Mouse (Mus musculus) heart, embryonic 11.5 days (tissue): ENCODE results near the gene Fam8a1. TPM values are rescaled to one million over a fixed set of nuclear protein-coding genes. Genes with fewer than 3 reads are reported as not detected.
A peak's percentile ranks its signal among the peaks of the same experiment; 100 is the strongest.

Source experiments
- ATAC-seq: fragments of 200-750 bp; cut with Nextera tagmentation; replicated peaks from 2 replicates; pipeline ENCODE4 v1.8.0; 2017; ENCODE audit warnings: moderate library complexity; ENCODE audit not compliant: insufficient number of reproducible peaks, low FRiP score, low TSS enrichment
- H3K27ac ChIP-seq: fragments of 300-500 bp; sonication (generic); 2 replicates; pipeline ENCODE4 v1.5.1; 2014; ENCODE audit warnings: mild to moderate bottlenecking, low read depth, low read length
- H3K27me3 ChIP-seq: fragments of 300-500 bp; sonication (generic); 2 replicates; pipeline ENCODE4 v1.6.1; 2014; ENCODE audit warnings: mild to moderate bottlenecking, low read length, mixed read lengths; ENCODE audit not compliant: control insufficient read depth, insufficient read depth
- H3K36me3 ChIP-seq: fragments of 300-500 bp; sonication (generic); 2 replicates; pipeline ENCODE4 v1.6.1; 2014; ENCODE audit warnings: mild to moderate bottlenecking, low read length, moderate library complexity, mixed read lengths; ENCODE audit not compliant: control insufficient read depth, insufficient read depth
- H3K4me1 ChIP-seq: fragments of 300-500 bp; sonication (generic); 2 replicates; pipeline ENCODE4 v1.6.1; 2014; ENCODE audit warnings: low read length; ENCODE audit not compliant: control insufficient read depth, insufficient read depth
- H3K4me2 ChIP-seq: fragments of 300-500 bp; sonication (generic); 2 replicates; pipeline ENCODE4 v1.6.1; 2014; ENCODE audit warnings: mild to moderate bottlenecking, moderate library complexity
- H3K4me3 ChIP-seq: fragments of 300-500 bp; sonication (generic); 2 replicates; pipeline ENCODE4 v1.5.1; 2014; ENCODE audit warnings: low read depth, low read length
- H3K9ac ChIP-seq: fragments of 300-500 bp; sonication (generic); 2 replicates; pipeline ENCODE4 v1.6.1; 2014; ENCODE audit warnings: mild to moderate bottlenecking, low read depth, low read length, moderate library complexity
- H3K9me3 ChIP-seq: fragments of 300-500 bp; sonication (generic); replicated peaks from 2 replicates; pipeline ENCODE4 v1.6.1; 2016; ENCODE audit warnings: low read length; ENCODE audit not compliant: control insufficient read depth
- WGBS: fragments of 180-500 bp; shearing (Covaris S2); extraction: QIAGEN DNeasy Blood & Tissue Kit; methylation state at CpG from one replicate; pipeline ENCODE4 v1.1.7; 2014; ENCODE audit not compliant: insufficient replicate concordance; 5-methylcytosine and 5-hydroxymethylcytosine counted together
- polyA plus RNA-seq: library from polyadenylated mRNA; unstranded; fragments of >200 nt; fragmentation: Nextera tagmentation; extraction: Ambion mirVana; gene quantifications from 2 replicates; pipeline ENCODE4 v1.2.1, GENCODE M21; 2014

Fam8a1 gene
- polyA plus RNA-seq, 1 experiment from 2014 or later, result 8.1 TPM

DNA sequence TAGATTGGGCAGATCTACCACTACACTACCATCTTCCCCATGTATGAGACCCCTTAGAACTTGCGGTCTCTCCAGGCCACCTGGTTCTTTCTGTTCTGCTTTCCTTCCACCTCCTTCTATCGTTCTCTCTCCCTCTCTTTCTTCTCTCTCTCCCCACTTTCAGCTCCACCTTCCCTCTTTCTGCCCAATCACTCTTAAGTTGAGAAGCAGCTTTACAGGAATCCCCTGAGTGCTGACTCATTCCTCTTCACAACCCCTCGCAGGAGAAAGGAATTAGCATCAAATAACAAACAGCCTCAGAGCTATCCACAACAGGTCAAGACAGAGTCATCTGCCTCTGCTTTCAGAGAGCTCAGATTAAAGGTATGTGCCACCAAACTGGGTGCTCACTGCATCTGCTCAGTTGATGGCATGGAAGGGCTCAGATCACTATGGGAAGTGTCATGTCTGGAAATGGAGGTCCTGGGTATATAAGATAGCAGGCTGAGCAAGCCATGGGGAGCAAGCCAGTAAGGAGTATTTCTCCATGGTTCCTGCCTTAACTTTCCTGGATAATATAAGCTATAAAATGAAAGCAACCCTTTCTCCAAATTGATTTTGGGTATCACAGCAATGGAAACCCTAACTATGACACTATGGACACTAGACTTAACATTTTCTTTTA lies 46.8 kb downstream of the Fam8a1 start:
- Histone ChIP-seq H3K9me3 (no peaks in the 10 kb centered on the region), H3K27me3 (no peaks in the 10 kb centered on the region), H3K4me3 (no peak overlapping the region), H3K9ac (no peak overlapping the region), H3K4me2 (no peak overlapping the region), H3K27ac (no peak overlapping the region), H3K36me3 (peaks cover 10% of the 10 kb centered on the region), H3K4me1 (no peaks in the 10 kb centered on the region; the same call in 1 of the 2 replicates)
- WGBS, result 76% methylated on average over 3 of the region's 3 CpGs
- no peak for ATAC-seq

- Histone ChIP-seq H3K4me1 (no peaks in the 10 kb centered on the region; the same call in 1 of the 2 replicates), H3K9ac (no peak overlapping the region), H3K4me2 (no peak overlapping the region), H3K36me3 (no peaks in the 10 kb centered on the region), H3K9me3 (no peaks in the 10 kb centered on the region), H3K4me3 (no peak overlapping the region), H3K27me3 (no peaks in the 10 kb centered on the region), H3K27ac (no peak overlapping the region)
- 86% methylated on average over 5 of the region's 5 CpGs for WGBS
- ATAC-seq, result no peak
Measured at GRCm38 (mm10) chr13:46718893-46719400, 49.6 kb downstream of the Fam8a1 start.

DNA sequence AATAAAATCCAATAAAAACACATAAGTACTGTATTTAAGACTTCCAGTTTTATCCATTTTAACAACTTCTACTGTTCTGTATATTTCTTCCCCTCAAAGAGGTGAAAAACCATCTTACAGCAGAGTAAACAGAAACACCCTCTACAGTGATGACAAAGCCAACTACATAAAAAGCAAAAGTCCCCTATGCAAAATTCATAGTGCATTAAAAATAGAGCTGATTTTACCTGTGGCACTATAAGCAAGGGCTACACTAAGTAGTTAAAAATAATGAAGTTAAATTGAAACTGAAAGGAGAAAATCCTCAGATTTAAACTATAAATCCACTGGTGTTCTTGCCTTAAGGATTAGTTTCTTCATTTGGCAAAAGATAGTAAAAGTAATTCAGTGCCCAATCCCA lies 51.7 kb downstream of the Fam8a1 start:
- Histone ChIP-seq H3K4me1 (peaks cover 11% of the 10 kb centered on the region), H3K9me3 (no peaks in the 10 kb centered on the region), H3K9ac (no peak overlapping the region), H3K4me2 (no peak overlapping the region), H3K27ac (no peak overlapping the region), H3K36me3 (no peaks in the 10 kb centered on the region), H3K4me3 (no peak overlapping the region), H3K27me3 (no peaks in the 10 kb centered on the region)
- no peak for ATAC-seq

DNA sequence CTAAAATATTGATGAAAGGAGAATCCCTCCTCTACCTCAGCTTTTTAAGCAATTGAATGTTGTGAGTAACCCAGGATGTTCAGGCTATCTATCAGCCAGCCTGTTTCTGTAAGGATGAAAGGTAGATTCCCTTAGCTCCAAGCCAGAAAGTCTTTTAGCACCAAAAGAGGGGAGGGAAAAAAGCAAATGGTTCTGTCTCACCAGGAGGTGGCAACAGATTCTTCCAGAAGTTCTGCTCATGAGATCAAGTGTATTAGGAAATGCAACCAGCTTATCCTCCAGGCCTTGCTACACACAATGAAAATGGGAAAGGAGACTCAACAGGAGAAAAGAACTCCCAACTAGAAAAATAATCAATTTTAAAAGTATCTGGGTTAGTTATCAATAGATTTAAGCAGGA lies 55.0 kb downstream of the Fam8a1 start:
- no peak overlapping the region for H3K27ac ChIP-seq
- H3K4me1 ChIP-seq, result peaks cover 11% of the 10 kb centered on the region; the same call in 1 of the 2 replicates
- no peak overlapping the region for H3K4me3 ChIP-seq
- no peak for ATAC-seq
- no peaks in the 10 kb centered on the region for H3K9me3 ChIP-seq
- no peaks in the 10 kb centered on the region for H3K27me3 ChIP-seq
- no peak overlapping the region for H3K9ac ChIP-seq
- H3K36me3 ChIP-seq, result no peaks in the 10 kb centered on the region
- peak overlapping the region; percentile 51 for H3K4me2 ChIP-seq

GRCm38 (mm10) chr13:46725227-46725626 lies 55.9 kb downstream of the Fam8a1 start:
- Histone ChIP-seq H3K27ac (no peak overlapping the region), H3K4me1 (peaks cover 11% of the 10 kb centered on the region; the same call in 1 of the 2 replicates), H3K36me3 (no peaks in the 10 kb centered on the region), H3K4me3 (peak overlapping the region; percentile 22), H3K9ac (no peak overlapping the region), H3K9me3 (no peaks in the 10 kb centered on the region), H3K27me3 (no peaks in the 10 kb centered on the region), H3K4me2 (peak overlapping the region; percentile 51)
- 37% methylated on average over 2 of the region's 2 CpGs for WGBS
- ATAC-seq, result no peak

- no peak for ATAC-seq
- WGBS, result under 1% methylated on average over 30 of the region's 30 CpGs
- Histone ChIP-seq H3K27ac (peak overlapping the region; percentile 97), H3K4me2 (peak overlapping the region; percentile 75), H3K4me1 (peaks cover 11% of the 10 kb centered on the region; the same call in 1 of the 2 replicates), H3K27me3 (no peaks in the 10 kb centered on the region), H3K9ac (peak overlapping the region; percentile 95), H3K4me3 (peak overlapping the region; percentile 91), H3K36me3 (no peaks in the 10 kb centered on the region), H3K9me3 (no peaks in the 10 kb centered on the region)
Measured at GRCm38 (mm10) chr13:46726288-46727037, 57.1 kb downstream of the Fam8a1 start.

- H3K9me3 ChIP-seq, result no peaks in the 10 kb centered on the region
- peak overlapping the region; percentile 91 for H3K4me3 ChIP-seq
- peak overlapping the region; percentile 75 for H3K4me2 ChIP-seq
- H3K36me3 ChIP-seq, result no peaks in the 10 kb centered on the region
- 0% methylated on average over 69 of the region's 85 CpGs for WGBS
- H3K27ac ChIP-seq, result peak overlapping the region; percentile 97
- peaks cover 11% of the 10 kb centered on the region; the same call in 1 of the 2 replicates for H3K4me1 ChIP-seq
- peak overlapping the region; percentile 95 for H3K9ac ChIP-seq
- peak; percentile 74 for ATAC-seq
- H3K27me3 ChIP-seq, result no peaks in the 10 kb centered on the region
Measured at GRCm38 (mm10) chr13:46727038-46727836, 57.9 kb downstream of the Fam8a1 start.
